Comparison of ENCODE assay signal across 30 mouse cellular contexts in the genomic region with DNA sequence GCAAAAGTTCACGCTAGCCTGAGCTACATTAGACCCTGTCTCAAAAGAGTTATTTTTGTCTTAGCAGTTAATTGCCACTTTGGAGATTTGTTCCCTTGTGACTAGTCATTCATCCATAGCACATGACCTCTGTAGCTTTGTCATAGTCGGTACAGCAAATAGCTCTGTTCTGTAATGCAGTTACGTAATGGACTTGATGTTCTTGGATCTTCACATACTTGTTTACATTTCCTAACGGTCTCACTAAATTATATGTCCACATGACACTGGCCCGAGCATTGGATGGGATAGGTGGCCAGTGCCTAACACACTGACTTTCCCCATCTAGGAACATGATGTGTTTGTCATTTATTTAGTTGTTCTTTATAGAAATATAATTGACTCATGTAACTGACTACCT. TPM values are rescaled to one million over a fixed set of nuclear protein-coding genes. Genes with fewer than 3 reads are reported as not detected.
DNase-seq lines count a peak whose midpoint lies in the region; ATAC-seq and TF ChIP-seq lines count a peak whose summit lies in the region.
"Had no signal": no experiment of that assay in that cellular context is flagged by ENCODE, and none has a peak within 500 bp of the region (broad histone marks: within the 10 kb centered on the region; RNA-seq: fewer than 3 reads in every experiment).

No protein-coding gene starts in this region.

- no peaks in the 10 kb centered on the region for H3K9me3 ChIP-seq in liver, embryonic 16.5 days (replicated peaks; ENCODE audit: control insufficient read depth, low read length)
- no peaks in the 10 kb centered on the region for H3K9me3 ChIP-seq in liver, embryonic 11.5 days (ENCODE audit: control insufficient read depth, low read length)
- no peaks in the 10 kb centered on the region for H3K9me3 ChIP-seq in lung, postnatal 0 days (ENCODE audit: low read length)
- H3K9me3 ChIP-seq in forebrain, embryonic 13.5 days (replicated peaks) = no peaks in the 10 kb centered on the region
- H3K9me3 ChIP-seq: embryonic facial prominence, embryonic 10.5 days; embryonic facial prominence, embryonic 12.5 days; G1E had no signal

- H3K27ac ChIP-seq in liver, embryonic 16.5 days (ENCODE audit: low read length) = no peak overlapping the region
- H3K27ac ChIP-seq in liver, embryonic 11.5 days (ENCODE audit: low read depth, low read length) = no peak overlapping the region
- no peak overlapping the region for H3K27ac ChIP-seq in lung, postnatal 0 days (ENCODE audit: low read length)
- peak overlapping the region; percentile 54 for H3K27ac ChIP-seq in macrophage
- no peak overlapping the region for H3K27ac ChIP-seq in forebrain, embryonic 13.5 days
- H3K27ac ChIP-seq: embryonic facial prominence, embryonic 10.5 days; embryonic facial prominence, embryonic 12.5 days had no signal

- no peak overlapping the region for H3K9ac ChIP-seq in liver, embryonic 16.5 days (ENCODE audit: low read depth, low read length)
- no peak overlapping the region for H3K9ac ChIP-seq in liver, embryonic 11.5 days (ENCODE audit: low read depth, low read length)
- no peak overlapping the region for H3K9ac ChIP-seq in lung, postnatal 0 days (replicated peaks; ENCODE audit: low read depth)
- no peak overlapping the region for H3K9ac ChIP-seq in forebrain, embryonic 13.5 days
- H3K9ac ChIP-seq: embryonic facial prominence, embryonic 12.5 days had no signal

- H3K79me2 ChIP-seq in macrophage (ENCODE audit: inconsistent target) = no peaks in the 10 kb centered on the region

- intact Hi-C loops in heart, postnatal 14 days (cut with DNase I) = no loop called here

- no peak for TF ChIP-seq CTCF in lung, postnatal 0 days (IDR thresholded peaks at IDR 0.05)

- 0 out of 2 replicates have a peak, but pooled peaks have one; percentile 24 for ATAC-seq in liver, embryonic 16.5 days (ENCODE audit: low read depth)
- ATAC-seq in liver, embryonic 11.5 days (replicated peaks; ENCODE audit: low FRiP score) = no peak
- peak; percentile 49 for ATAC-seq in lung, postnatal 0 days
- ATAC-seq in forebrain, embryonic 13.5 days = no peak
- ATAC-seq: activated CD4-positive, CD25-positive, alpha-beta regulatory T cell, adult 4 months; CD4-positive, CD25-positive, alpha-beta regulatory T cell, adult 4 months; forebrain, embryonic 14.5 days; forebrain, embryonic 16.5 days; Patski had no signal

- no peaks in the 10 kb centered on the region for H3K36me3 ChIP-seq in liver, embryonic 16.5 days (ENCODE audit: control insufficient read depth, insufficient read depth)
- peaks cover 4% of the 10 kb centered on the region; the same call in 1 of the 2 replicates for H3K36me3 ChIP-seq in liver, embryonic 11.5 days (ENCODE audit: control insufficient read depth, insufficient read depth, low read length)
- peaks cover 4% of the 10 kb centered on the region; the same call in 1 of the 2 replicates for H3K36me3 ChIP-seq in lung, postnatal 0 days (ENCODE audit: insufficient read depth, low read length)
- peaks cover 29% of the 10 kb centered on the region for H3K36me3 ChIP-seq in macrophage (ENCODE audit: inconsistent target)
- H3K36me3 ChIP-seq in forebrain, embryonic 13.5 days (ENCODE audit: poor library complexity, severe bottlenecking) = peaks cover 4% of the 10 kb centered on the region; the same call in 1 of the 2 replicates

- H3K4me1 ChIP-seq in liver, embryonic 16.5 days (ENCODE audit: control insufficient read depth, low read depth, low read length) = no peaks in the 10 kb centered on the region
- H3K4me1 ChIP-seq in liver, embryonic 11.5 days (replicated peaks; ENCODE audit: control insufficient read depth, insufficient read depth, low read length) = no peaks in the 10 kb centered on the region
- H3K4me1 ChIP-seq in lung, postnatal 0 days (ENCODE audit: insufficient read depth, low read depth, low read length) = no peaks in the 10 kb centered on the region
- no peaks in the 10 kb centered on the region for H3K4me1 ChIP-seq in forebrain, embryonic 13.5 days
- H3K4me1 ChIP-seq: embryonic facial prominence, embryonic 10.5 days; embryonic facial prominence, embryonic 12.5 days had no signal

- WGBS in liver, embryonic 16.5 days (ENCODE audit: insufficient replicate concordance) = 65% methylated on average over 5 of the region's 5 CpGs
- 85% methylated on average over 5 of the region's 5 CpGs for WGBS in liver, embryonic 11.5 days
- 49% methylated on average over 5 of the region's 5 CpGs for whole genome bisulfite sequencing in lung, postnatal 0 days
- 73% methylated on average over 5 of the region's 5 CpGs for WGBS in macrophage (ENCODE audit: missing documents)
- 76% methylated on average over 5 of the region's 5 CpGs for WGBS in forebrain, embryonic 13.5 days

- H3K27me3 ChIP-seq in liver, embryonic 16.5 days (ENCODE audit: control insufficient read depth, insufficient read depth, low read depth, low read length) = no peaks in the 10 kb centered on the region
- H3K27me3 ChIP-seq in liver, embryonic 11.5 days (replicated peaks; ENCODE audit: control insufficient read depth, insufficient read depth, low read length) = no peaks in the 10 kb centered on the region
- H3K27me3 ChIP-seq in lung, postnatal 0 days (replicated peaks; ENCODE audit: insufficient read depth, low read length) = no peaks in the 10 kb centered on the region
- no peaks in the 10 kb centered on the region for H3K27me3 ChIP-seq in forebrain, embryonic 13.5 days
- H3K27me3 ChIP-seq: CH12.LX; embryonic facial prominence, embryonic 12.5 days; Patski had no signal

- DNase-seq in heart, adult 11 months = peak; percentile 13
- DNase-seq in heart, postnatal 14 days = no peak
- no peak for DNase-seq in liver, embryonic 11.5 days (ENCODE audit: low spot score)
- DNase-seq in lung, postnatal 0 days (ENCODE audit: low spot score) = peak; percentile 72
- DNase-seq in lung, postnatal 4 days = no peak
- DNase-seq: adrenal gland, adult 2 months; adrenal gland, postnatal 10 days; adrenal gland, postnatal 25 days; B cell, adult 2 months; cerebellum, adult 11-12 months; cerebellum, adult 2 months; cerebellum, adult 9-10 months; cerebellum, postnatal 10 days; cerebellum, postnatal 25 days had no signal

- TF ChIP-seq EP300 in lung, postnatal 0 days (IDR thresholded peaks at IDR 0.05) = peak; percentile 65

- no peak overlapping the region for H3K4me3 ChIP-seq in liver, embryonic 16.5 days (ENCODE audit: low read depth, low read length)
- H3K4me3 ChIP-seq in liver, embryonic 11.5 days (ENCODE audit: low read depth, low read length) = no peak overlapping the region
- no peak overlapping the region for H3K4me3 ChIP-seq in lung, postnatal 0 days (ENCODE audit: low read depth, low read length)
- H3K4me3 ChIP-seq in macrophage (ENCODE audit: inconsistent target) = no peak overlapping the region
- no peak overlapping the region for H3K4me3 ChIP-seq in forebrain, embryonic 13.5 days
- H3K4me3 ChIP-seq: embryonic facial prominence, embryonic 10.5 days; embryonic facial prominence, embryonic 12.5 days had no signal

- H3K4me2 ChIP-seq in liver, embryonic 16.5 days (ENCODE audit: low read depth, low read length) = no peak overlapping the region
- no peak overlapping the region for H3K4me2 ChIP-seq in liver, embryonic 11.5 days
- no peak overlapping the region for H3K4me2 ChIP-seq in lung, postnatal 0 days (replicated peaks; ENCODE audit: low read depth, low read length)
- H3K4me2 ChIP-seq in forebrain, embryonic 13.5 days = no peak overlapping the region
- H3K4me2 ChIP-seq: embryonic facial prominence, embryonic 12.5 days had no signal

RNA-seq across cellular contexts. Expression of gene Oma1, which starts 21.5 kb away (rescaled TPM):
- 10 to 100 TPM; 24.5 to 25.2 TPM for total RNA-seq in heart, postnatal 14 days (2021)
- polyA plus RNA-seq in liver, embryonic 16.5 days (2015; fragmentation: Nextera tagmentation; extraction: Ambion mirVana) = 11.6 and 11.9 TPM in 2 replicates
- polyA plus RNA-seq in liver, embryonic 11.5 days (2014; fragmentation: Nextera tagmentation; extraction: Ambion mirVana) = 23.5 TPM in 2 replicates
- polyA plus RNA-seq in lung, postnatal 0 days (2015; fragmentation: Nextera tagmentation; extraction: Ambion mirVana) = 20.3 and 20.7 TPM in 2 replicates
- 10 to 100 TPM; 11.3 to 63.2 (median 32.5) TPM for total RNA-seq in macrophage (2018; cell fraction: chromatin; rRNA removed)
- total RNA-seq in macrophage (2018; cell fraction: cytosol; rRNA removed) = 10 to 100 TPM in 25 of 26 experiments, 1 to 10 TPM in 1; 9.2 to 21.7 (median 16.7) TPM
- 10 to 100 TPM; 10.4 to 41.4 (median 23.6) TPM for total RNA-seq in macrophage (2018; cell fraction: nucleus; rRNA removed)
- 17.3 to 19.0 TPM (median 18.0 TPM) in 3 replicates for polyA plus RNA-seq in macrophage (2018)
- polyA plus RNA-seq in forebrain, embryonic 13.5 days (2015; fragmentation: Nextera tagmentation; extraction: Ambion mirVana) = 9.8 and 10.9 TPM in 2 replicates

RNA-seq across cellular contexts. Expression of gene 4921539E11Rik, which starts 44.5 kb away (rescaled TPM):
- total RNA-seq in heart, postnatal 14 days (2021) = not detected
- not detected in 2 replicates for polyA plus RNA-seq in liver, embryonic 16.5 days (2015; fragmentation: Nextera tagmentation; extraction: Ambion mirVana)
- polyA plus RNA-seq in liver, embryonic 11.5 days (2014; fragmentation: Nextera tagmentation; extraction: Ambion mirVana) = not detected in 2 replicates
- polyA plus RNA-seq in lung, postnatal 0 days (2015; fragmentation: Nextera tagmentation; extraction: Ambion mirVana) = not detected in 2 replicates
- not detected for total RNA-seq in macrophage (2018; cell fraction: chromatin; rRNA removed)
- total RNA-seq in macrophage (2018; cell fraction: cytosol; rRNA removed) = not detected
- not detected for total RNA-seq in macrophage (2018; cell fraction: nucleus; rRNA removed)
- polyA plus RNA-seq in macrophage (2018) = not detected in 3 replicates
- polyA plus RNA-seq in forebrain, embryonic 13.5 days (2015; fragmentation: Nextera tagmentation; extraction: Ambion mirVana) = not detected in 2 replicates
- total RNA-seq: adrenal gland, adult 2 months; adrenal gland, postnatal 10 days; adrenal gland, postnatal 25 days; adrenal gland, postnatal 4 days; CH12.LX had no signal
- polyA plus RNA-seq: activated CD4-positive, CD25-positive, alpha-beta regulatory T cell, adult 4 months; adrenal gland, adult 2 months; CD4-positive, CD25-positive, alpha-beta regulatory T cell, adult 4 months; cerebellum, adult 2 months; cortical plate, adult 2 months; embryonic facial prominence, embryonic 10.5 days; embryonic facial prominence, embryonic 12.5 days; embryonic facial prominence, embryonic 14.5 days; forebrain, embryonic 11.5 days; forebrain, embryonic 14.5 days; forebrain, embryonic 16.5 days; G1E; Patski had no signal

Comparison
In these comparisons a context has a peak if more than half of its experiments do, and no peak if none do; other contexts are left out.
1. DNase-seq: peak in heart, adult 11 months (single experiment) and lung, postnatal 0 days (single experiment); none in heart, postnatal 14 days (0 of 2), liver, embryonic 11.5 days (single experiment) and lung, postnatal 4 days (0 of 2).
2. ATAC-seq: peak in liver, embryonic 16.5 days (single experiment) and lung, postnatal 0 days (single experiment); none in liver, embryonic 11.5 days (single experiment) and forebrain, embryonic 13.5 days (single experiment).